Mouse (Mus musculus): ENCODE data around the gene Prl7c1.
A peak's percentile ranks its signal among the peaks of the same experiment; 100 is the strongest.
"Not testable (repeated sequence)": the region's sequence is repeated elsewhere in the genome, so short reads cannot be mapped to it uniquely, and the experiment has no call there.

Prl7c1 gene

DNA sequence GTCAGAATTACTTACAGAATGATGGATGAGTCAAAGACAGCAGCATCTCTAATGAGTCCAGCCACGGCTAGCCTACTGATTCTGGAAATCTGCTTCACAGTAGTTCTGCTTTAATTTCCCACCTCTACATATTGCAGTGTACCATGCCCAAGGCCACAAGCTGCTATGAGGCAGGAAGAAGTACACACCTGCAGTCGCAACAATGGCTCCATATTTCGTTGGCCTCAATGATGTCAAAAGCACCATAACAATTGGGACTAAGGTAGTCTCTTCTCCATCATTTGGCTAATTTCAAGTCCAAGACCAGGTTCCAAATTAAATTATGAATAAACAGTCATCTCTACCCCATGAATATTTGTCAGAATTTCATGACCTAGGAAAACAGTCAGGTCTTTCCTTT lies at the start of gene Prl7c1:
Gene Prl7c1, minus strand, starts transcription at position 101 of the 400 bp plus-strand sequence.
- DNase-seq (ENCODE audit: low spot score), result not testable (repeated sequence)

DNA sequence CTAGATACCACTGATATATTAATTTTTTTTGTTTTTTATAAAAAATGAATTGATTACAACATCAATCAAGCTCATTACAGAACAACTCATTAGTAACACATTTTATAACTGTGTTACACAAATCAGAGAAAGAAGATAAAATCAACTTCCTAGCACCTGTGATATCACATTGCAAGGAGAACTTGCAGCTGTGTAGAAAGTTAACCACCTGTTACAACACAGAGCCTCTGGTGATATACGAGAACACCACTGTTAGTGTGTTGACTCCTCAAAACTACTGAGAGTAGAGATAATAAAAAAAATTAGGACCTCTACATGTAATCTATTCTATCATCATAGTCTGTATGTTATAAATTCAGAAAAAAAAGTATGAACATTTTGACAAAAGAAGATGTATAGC lies 22.2 kb upstream of the Prl7c1 start:
- DNase-seq (ENCODE audit: low spot score), result no peak

DNA sequence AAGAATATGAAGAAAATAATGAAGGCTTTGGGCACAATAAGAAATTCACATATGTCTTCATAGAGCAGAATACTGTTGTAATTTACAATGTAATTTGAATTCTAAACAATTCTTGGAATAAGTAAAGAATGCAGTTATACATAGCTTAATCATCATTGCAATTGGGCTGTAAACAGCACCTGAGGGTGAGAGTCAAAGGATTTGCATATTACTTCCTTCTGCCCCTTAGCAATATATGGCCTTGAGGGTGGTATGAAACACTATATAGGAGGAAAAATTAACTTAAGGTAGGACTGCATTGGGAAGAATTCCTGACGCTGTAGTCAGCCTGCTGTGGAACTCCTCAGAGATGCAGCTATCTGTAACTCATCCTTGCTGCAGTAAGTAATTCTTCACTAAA lies 20.8 kb upstream of the Prl7c1 start, which contains the start of gene Prl2a1:
Gene Prl2a1, plus strand, starts transcription at position 301 of the 400 bp plus-strand sequence.
- DNase-seq (ENCODE audit: low spot score), result no peak

DNA sequence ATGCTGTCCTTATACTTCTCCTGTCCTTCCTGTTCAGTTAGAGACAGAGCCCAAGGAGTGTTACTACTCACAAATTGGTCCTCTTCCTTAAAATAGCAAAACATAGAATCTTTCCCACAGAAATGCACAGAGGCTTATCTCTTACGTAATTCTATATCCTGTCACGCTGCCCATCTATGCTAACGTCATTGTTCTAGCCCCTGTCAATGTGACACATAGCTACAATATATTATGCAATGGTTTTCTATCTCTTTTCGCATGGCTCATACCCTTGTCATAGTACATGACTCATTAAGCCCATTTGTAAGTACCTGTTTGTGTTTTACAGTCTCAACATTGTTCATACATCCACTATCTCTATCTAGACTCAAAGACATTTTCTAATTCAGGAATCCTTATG lies 18.7 kb upstream of the Prl7c1 start:
- no peak for DNase-seq (ENCODE audit: low spot score)

DNA sequence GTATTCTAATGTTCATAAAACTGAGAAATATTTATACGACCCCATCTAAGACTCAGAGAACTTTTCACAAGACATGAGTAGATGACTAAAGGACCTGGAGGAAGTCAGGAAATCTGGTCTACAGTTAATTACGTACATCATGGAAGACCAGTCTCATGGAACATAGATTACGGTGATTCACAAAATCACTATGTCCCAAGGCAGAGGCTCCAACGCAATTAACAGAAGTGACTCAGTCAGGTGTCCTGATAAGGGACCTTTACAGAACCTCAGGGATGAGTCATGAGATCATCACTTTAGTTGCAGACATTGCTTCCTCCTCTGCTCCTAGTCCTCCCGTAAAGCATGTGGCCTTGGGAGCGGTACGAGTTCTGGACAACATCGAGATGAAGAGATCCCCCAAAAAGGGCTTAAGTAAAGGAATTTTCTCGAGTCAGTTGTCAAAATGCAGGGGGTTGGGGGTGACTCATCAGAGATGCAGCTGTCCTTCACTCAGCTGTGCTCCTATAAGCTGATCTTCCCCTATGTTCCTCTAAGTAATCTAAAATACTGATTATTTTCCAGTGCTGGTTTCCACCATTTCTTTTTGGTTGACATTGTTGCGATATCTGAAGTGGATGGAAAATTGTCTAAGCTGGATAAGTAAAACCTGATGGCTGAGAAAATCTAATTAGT lies 46.0 kb downstream of the Prl7c1 start:
- no peak for DNase-seq (ENCODE audit: low spot score)

DNA sequence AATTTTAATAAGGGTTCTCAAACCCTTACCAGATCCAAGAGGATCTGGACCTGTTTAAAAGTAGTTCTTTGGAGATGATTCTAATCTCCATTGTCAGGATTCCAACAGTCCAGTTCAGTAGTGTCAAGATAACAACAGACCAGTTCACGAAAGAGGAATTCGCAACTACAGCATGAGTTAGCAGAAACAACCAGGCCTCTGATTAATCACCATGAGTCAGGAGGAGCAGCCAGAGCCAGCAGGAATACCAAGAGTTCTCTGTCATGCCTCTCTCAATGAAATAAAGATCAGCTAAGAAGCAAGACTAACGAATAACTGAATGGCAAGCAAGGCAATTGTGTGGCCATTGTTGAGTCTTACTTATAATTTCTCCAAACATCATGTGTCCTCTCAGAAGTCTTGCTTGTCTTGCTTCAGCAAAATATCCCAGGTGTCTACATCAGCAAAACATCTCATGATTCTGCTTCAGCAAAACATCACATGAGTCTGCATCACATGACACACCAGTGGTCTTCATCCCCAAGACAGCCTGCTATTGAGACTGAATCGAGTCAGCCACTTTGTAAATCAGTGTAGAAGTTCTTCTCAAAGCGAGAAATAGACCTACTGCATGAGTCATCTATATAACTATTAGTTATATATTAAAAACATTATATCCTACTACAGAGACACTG lies 50.2 kb downstream of the Prl7c1 start:
- DNase-seq (ENCODE audit: low spot score), result peak; percentile 30

DNA sequence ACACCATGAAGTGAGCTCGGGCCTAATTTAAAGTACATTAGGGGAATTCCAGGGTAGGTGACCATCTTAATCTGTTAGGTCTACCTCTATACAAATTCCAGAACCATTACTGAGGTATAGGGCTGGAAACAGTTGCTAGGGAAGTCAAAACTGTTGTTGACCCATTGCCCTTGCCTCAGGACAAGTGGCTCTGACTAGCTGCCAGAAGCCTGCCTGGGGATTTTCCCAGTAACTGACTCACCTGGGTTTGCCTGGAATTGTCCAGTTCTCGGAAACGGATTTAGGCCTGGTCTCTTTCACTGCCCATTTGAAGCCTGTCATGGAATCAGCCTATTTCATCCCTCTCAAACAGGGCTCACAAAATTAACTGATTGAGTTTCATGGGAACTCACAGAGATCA lies 55.5 kb downstream of the Prl7c1 start:
- DNase-seq (ENCODE audit: low spot score), result not testable (repeated sequence)

Measured in adipocyte (in vitro differentiated cells).